Mouse (Mus musculus) C2C12 (cell line): ENCODE data around the gene Rgs5. TPM values are rescaled to one million over a fixed set of nuclear protein-coding genes. Genes with fewer than 3 reads are reported as not detected.

Source experiments
- H3K27me3 ChIP-seq: one replicate; pipeline ENCODE4 v1.6.1; 2011; ENCODE audit not compliant: control insufficient read depth, insufficient read depth, insufficient read length
- H3K36me3 ChIP-seq: one replicate; pipeline ENCODE4 v1.6.1; 2011; ENCODE audit not compliant: control insufficient read depth, insufficient read depth
- H3K4me3 ChIP-seq: one replicate; pipeline ENCODE4 v1.5.1; 2011; ENCODE audit warnings: mild to moderate bottlenecking, control low read depth; ENCODE audit not compliant: poor library complexity, insufficient read depth, severe bottlenecking
- H3K79me2 ChIP-seq: one replicate; pipeline ENCODE4 v1.6.1; 2011; ENCODE audit not compliant: control insufficient read depth, insufficient read depth
- H3K79me3 ChIP-seq: one replicate; pipeline ENCODE4 v1.6.1; 2011; ENCODE audit warnings: low read depth, control low read depth
- H3ac ChIP-seq: one replicate; pipeline ENCODE3; 2011; ENCODE audit warnings: low read depth; ENCODE audit not compliant: control insufficient read depth, insufficient read length
- CEBPB ChIP-seq: IDR thresholded peaks from one replicate; pipeline ENCODE4 v1.6.1; 2011; ENCODE audit warnings: low read depth, mild to moderate bottlenecking, control low read depth, moderate library complexity
- CTCF ChIP-seq: IDR thresholded peaks from one replicate; pipeline ENCODE4 v1.5.1; 2011; ENCODE audit not compliant: control insufficient read depth, insufficient read depth, insufficient read length
- FOSL1 ChIP-seq: IDR thresholded peaks from one replicate; pipeline ENCODE4 v1.8.0; 2011; ENCODE audit warnings: mild to moderate bottlenecking, low read length; ENCODE audit not compliant: poor library complexity, insufficient read depth, severe bottlenecking
- MAX ChIP-seq: IDR thresholded peaks from one replicate; pipeline ENCODE4 v1.6.1; 2011; ENCODE audit warnings: mild to moderate bottlenecking, control low read depth
- MYOD1 ChIP-seq: IDR thresholded peaks from one replicate; pipeline ENCODE4 v1.6.1; 2011; ENCODE audit warnings: low read depth; ENCODE audit not compliant: control insufficient read depth, insufficient read length
- MYOG ChIP-seq: IDR thresholded peaks from one replicate; pipeline ENCODE4 v1.6.1; 2011; ENCODE audit not compliant: control insufficient read depth, insufficient read length; ENCODE audit errors: extremely low read depth
- USF1 ChIP-seq: IDR thresholded peaks from one replicate; pipeline ENCODE4 v1.6.1; 2011; ENCODE audit warnings: low read depth, mild to moderate bottlenecking, control low read depth, moderate library complexity
- long read RNA-seq, 2 experiments: library from polyadenylated mRNA; unstranded; transcript quantifications; one replicate each; pipeline ENCODE4 v2.0.0; 2019 to 2020
- polyA plus RNA-seq: library from polyadenylated mRNA; unstranded; fragments of >200 nt; fragmentation: generic; extraction: Trizol; gene quantifications from one replicate; pipeline ENCODE4 v1.2.1, GENCODE M21; 2012; ENCODE audit warnings: missing spikeins

Gene Rgs5
- 0.08 TPM for polyA plus RNA-seq
- long read RNA-seq, experiment 1: 0 reads
- long read RNA-seq, experiment 2: 0 reads

GRCm38 (mm10) chr1:169655256-169655655, at the start of gene Rgs5:
Rgs5 (plus strand) TSS chr1:169655501.
- Histone ChIP-seq H3K79me3 (no peaks in the 10 kb centered on the region), H3ac (no peak within 1 kb of the TSS), H3K79me2 (no peaks in the 10 kb centered on the region), H3K27me3 (no peaks in the 10 kb centered on the region), H3K4me3 (no peak within 1 kb of the TSS), H3K36me3 (no peaks in the 10 kb centered on the region)
- TF ChIP-seq CTCF (no peak), USF1 (no peak), MYOD1 (no peak), CEBPB (no peak)

DNA sequence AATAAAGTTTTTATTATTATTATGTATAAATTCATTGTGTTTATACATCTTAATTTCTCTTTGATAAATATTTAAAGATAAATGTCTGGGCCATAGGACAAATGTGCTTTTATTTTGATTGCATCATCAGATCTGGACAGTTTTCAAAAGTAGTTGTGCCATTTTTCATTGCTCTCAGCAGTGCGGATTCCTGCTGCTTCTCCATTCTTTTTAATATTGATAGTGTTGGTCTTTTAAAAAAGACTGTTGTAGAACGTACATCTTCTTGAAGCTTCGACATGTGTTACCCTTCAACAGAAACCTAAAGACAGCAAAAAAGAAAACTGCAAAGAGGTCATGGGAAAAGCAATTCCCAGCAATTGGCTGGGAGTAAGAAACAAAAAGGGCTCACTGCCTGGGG, 49.1 kb upstream of the Rgs5 start:
- H3ac ChIP-seq: no peak overlapping the region
- no peaks in the 10 kb centered on the region for H3K79me3 ChIP-seq
- TF ChIP-seq MYOG (no peak), CTCF (no peak), USF1 (no peak), CEBPB (no peak), MAX (no peak), MYOD1 (no peak), FOSL1 (no peak)
- no peaks in the 10 kb centered on the region for H3K36me3 ChIP-seq
- no peak overlapping the region for H3K4me3 ChIP-seq
- H3K79me2 ChIP-seq: no peaks in the 10 kb centered on the region
- H3K27me3 ChIP-seq: no peaks in the 10 kb centered on the region

DNA sequence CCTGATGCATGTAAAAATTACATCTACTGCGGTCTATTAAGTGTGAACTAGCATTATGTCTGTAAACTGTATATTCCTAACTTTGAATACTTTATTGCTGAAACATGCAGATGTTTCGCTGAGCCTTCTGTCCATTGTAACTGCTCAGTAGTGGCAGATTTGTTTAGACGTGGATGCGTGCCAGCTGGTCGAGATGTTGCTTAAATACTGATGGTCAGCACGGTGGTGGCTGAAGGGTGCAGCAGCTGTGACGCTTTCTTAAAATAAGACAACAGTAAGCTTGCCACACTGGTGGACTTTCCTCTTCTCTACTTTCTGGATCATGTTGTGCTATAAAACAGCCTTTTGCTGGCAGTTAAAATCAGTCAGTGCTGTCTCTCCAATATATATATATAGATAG, 25.6 kb upstream of the Rgs5 start:
- H3K27me3 ChIP-seq: no peaks in the 10 kb centered on the region
- H3K36me3 ChIP-seq: no peaks in the 10 kb centered on the region
- H3K4me3 ChIP-seq: no peak overlapping the region
- no peaks in the 10 kb centered on the region for H3K79me2 ChIP-seq
- no peak overlapping the region for H3ac ChIP-seq
- H3K79me3 ChIP-seq: no peaks in the 10 kb centered on the region
- TF ChIP-seq MYOG (no peak), USF1 (no peak), CEBPB (no peak), CTCF (no peak), FOSL1 (no peak)

DNA sequence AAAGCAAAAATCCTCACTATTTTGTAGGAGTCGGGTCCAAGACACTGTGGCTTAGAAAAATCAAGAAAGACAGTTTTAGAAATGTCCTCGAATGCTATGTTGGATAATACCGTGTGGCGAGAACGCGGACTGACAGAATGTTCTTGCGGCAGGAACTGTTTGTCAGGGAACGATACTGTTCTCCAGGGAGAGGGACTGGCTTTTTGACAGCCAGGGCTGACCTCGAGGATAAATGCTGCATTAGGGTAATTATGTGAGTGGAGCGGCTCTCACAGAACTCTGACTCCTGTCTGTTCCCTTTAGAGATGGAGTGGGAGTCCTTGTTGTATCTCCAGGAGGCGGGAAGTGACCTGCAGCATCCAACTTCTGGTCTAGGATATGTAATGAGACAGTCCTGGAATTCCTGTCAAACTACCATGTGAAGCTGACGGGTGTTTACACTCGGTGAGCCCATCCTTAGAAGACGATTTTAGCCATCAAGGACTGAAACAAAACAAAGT, 18.0 kb upstream of the Rgs5 start:
- H3K79me2 ChIP-seq: no peaks in the 10 kb centered on the region
- H3K4me3 ChIP-seq: no peak overlapping the region
- TF ChIP-seq MAX (no peak), CEBPB (no peak), CTCF (no peak), MYOG (no peak), MYOD1 (no peak), USF1 (no peak), FOSL1 (no peak)

DNA sequence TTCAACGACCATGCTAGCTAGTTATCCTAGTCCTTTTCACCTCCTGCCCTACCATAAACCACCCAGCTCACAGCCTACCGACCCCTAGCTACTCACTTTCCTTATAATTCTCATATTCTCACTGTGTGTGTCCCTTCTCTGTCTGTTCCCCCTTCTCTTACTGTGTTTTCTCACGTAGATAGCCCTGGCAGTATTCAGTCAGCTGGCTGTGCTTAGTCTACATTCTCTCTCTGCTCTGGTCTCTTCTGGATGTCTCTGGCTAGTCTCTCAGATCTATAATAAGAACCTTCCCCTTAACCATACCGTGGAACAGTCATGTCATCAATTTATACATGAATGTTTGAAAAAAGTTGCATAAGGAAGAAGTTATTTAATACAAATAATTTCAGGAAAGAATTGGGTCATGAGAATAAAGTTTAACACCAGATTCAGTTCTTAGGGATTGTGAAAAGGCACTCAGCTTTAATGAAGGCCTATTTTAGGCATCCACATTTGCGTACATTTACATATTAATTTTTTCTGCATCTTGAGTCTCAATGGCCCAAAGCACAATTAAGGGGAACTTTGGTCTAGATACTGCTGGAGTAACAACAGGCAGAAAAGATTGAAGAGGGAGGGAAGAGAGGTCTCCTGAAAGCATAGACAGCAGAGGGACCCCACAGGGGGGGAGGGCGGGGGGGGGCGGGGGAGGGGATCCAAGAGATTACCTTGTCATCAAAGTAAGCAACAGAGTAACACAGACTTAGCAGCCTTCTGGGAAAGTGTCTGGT, 10.2 kb upstream of the Rgs5 start:
- H3K36me3 ChIP-seq: no peaks in the 10 kb centered on the region

More for the DNA sequence above, 18.0 kb upstream of the Rgs5 start:
- no peaks in the 10 kb centered on the region for H3K27me3 ChIP-seq
- H3ac ChIP-seq: no peak overlapping the region
- no peaks in the 10 kb centered on the region for H3K79me3 ChIP-seq
- no peaks in the 10 kb centered on the region for H3K36me3 ChIP-seq

DNA sequence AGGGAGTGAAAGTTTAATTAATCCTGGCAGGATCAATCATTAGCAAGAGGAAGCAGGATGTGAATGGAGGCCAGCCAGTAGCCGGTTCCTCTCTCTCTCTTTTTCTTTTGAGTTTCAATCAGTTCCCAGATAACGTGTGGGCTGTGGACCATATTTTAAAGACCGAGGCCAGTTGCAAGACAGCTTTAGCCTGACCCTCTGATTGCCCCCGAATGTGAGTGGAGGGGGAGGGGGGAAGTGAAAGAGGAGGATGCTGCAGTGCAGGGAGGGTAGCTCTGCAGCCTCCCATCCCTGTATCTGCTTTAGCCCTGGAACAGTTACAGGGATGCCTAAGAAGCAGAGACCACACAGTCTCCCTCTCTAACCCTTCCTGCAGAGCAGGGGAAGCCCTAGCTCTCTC, 4.2 kb downstream of the Rgs5 start:
- no peaks in the 10 kb centered on the region for H3K36me3 ChIP-seq
- no peaks in the 10 kb centered on the region for H3K79me3 ChIP-seq
- no peak overlapping the region for H3ac ChIP-seq
- no peaks in the 10 kb centered on the region for H3K79me2 ChIP-seq
- H3K27me3 ChIP-seq: no peaks in the 10 kb centered on the region
- H3K4me3 ChIP-seq: no peak overlapping the region
- TF ChIP-seq FOSL1: no peak
- TF ChIP-seq CEBPB: no peak

More for the DNA sequence above, 10.2 kb upstream of the Rgs5 start:
- Histone ChIP-seq H3K79me2 (no peaks in the 10 kb centered on the region), H3K4me3 (no peak overlapping the region), H3K27me3 (no peaks in the 10 kb centered on the region), H3ac (no peak overlapping the region), H3K79me3 (no peaks in the 10 kb centered on the region)
- TF ChIP-seq CEBPB (no peak), CTCF (no peak), MYOD1 (no peak), USF1 (no peak), MAX (no peak), FOSL1 (no peak), MYOG (no peak)
